Mouse (Mus musculus) hindbrain, embryonic 16.5 days (tissue): ENCODE data around the gene Lmo3. TPM values are rescaled to one million over a fixed set of nuclear protein-coding genes. Genes with fewer than 3 reads are reported as not detected.

Experiments used
- ATAC-seq: fragments of 200-750 bp; cut with Nextera tagmentation; 2 replicates; pipeline ENCODE4 v1.8.0; 2017; ENCODE audit warnings: moderate TSS enrichment, moderate library complexity
- H3K27ac ChIP-seq: fragments of 300-500 bp; sonication (generic); 2 replicates; pipeline ENCODE4 v1.5.1; 2014; ENCODE audit warnings: low read depth, mild to moderate bottlenecking, control low read depth, low read length, moderate library complexity
- H3K27me3 ChIP-seq: fragments of 300-500 bp; sonication (generic); replicated peaks from 2 replicates; pipeline ENCODE4 v1.6.1; 2014; ENCODE audit warnings: low read length; ENCODE audit not compliant: control insufficient read depth, insufficient read depth
- H3K36me3 ChIP-seq: fragments of 300-500 bp; sonication (generic); 2 replicates; pipeline ENCODE4 v1.6.1; 2014; ENCODE audit warnings: mild to moderate bottlenecking, low read length, moderate library complexity, mixed read lengths; ENCODE audit not compliant: control insufficient read depth, insufficient read depth
- H3K4me1 ChIP-seq: fragments of 300-500 bp; sonication (generic); 2 replicates; pipeline ENCODE4 v1.6.1; 2014; ENCODE audit warnings: low read depth, low read length; ENCODE audit not compliant: control insufficient read depth, insufficient read depth
- H3K4me2 ChIP-seq: fragments of 300-500 bp; sonication (generic); 2 replicates; pipeline ENCODE4 v1.6.1; 2014; ENCODE audit warnings: mild to moderate bottlenecking, low read length, control low read depth, moderate library complexity
- H3K4me3 ChIP-seq: fragments of 300-500 bp; sonication (generic); 2 replicates; pipeline ENCODE4 v1.5.1; 2014; ENCODE audit warnings: mild to moderate bottlenecking, low read length, control low read depth, moderate library complexity
- H3K9ac ChIP-seq: fragments of 300-500 bp; sonication (generic); 2 replicates; pipeline ENCODE4 v1.6.1; 2014; ENCODE audit warnings: low read depth, mild to moderate bottlenecking, control low read depth, low read length, moderate library complexity
- H3K9me3 ChIP-seq: fragments of 300-500 bp; sonication (generic); 2 replicates; pipeline ENCODE4 v1.6.1; 2014; ENCODE audit warnings: mild to moderate bottlenecking, low read length, moderate library complexity; ENCODE audit not compliant: control insufficient read depth
- WGBS: fragments of 180-500 bp; shearing (Covaris S2); extraction: QIAGEN DNeasy Blood & Tissue Kit; methylation state at CpG from one replicate; pipeline ENCODE4 v1.1.7; 2014; 5-methylcytosine and 5-hydroxymethylcytosine counted together
- polyA plus RNA-seq: library from polyadenylated mRNA; unstranded; fragments of >200 nt; fragmentation: Nextera tagmentation; extraction: Ambion mirVana; gene quantifications from 2 replicates; pipeline ENCODE4 v1.2.1, GENCODE M21; 2015

The Lmo3 gene
- polyA plus RNA-seq, 1 experiment from 2014 or later, result 89.5 TPM

- no peak overlapping the region for H3K9ac ChIP-seq
- 0 out of 2 replicates have a peak, but pooled peaks cover 2% of the 10 kb centered on the region for H3K4me1 ChIP-seq
- H3K4me2 ChIP-seq, result no peak overlapping the region
- H3K4me3 ChIP-seq, result no peak overlapping the region
- no peaks in the 10 kb centered on the region for H3K36me3 ChIP-seq
- no peaks in the 10 kb centered on the region; the same call in 1 of the 2 replicates for H3K27me3 ChIP-seq
- no peaks in the 10 kb centered on the region for H3K9me3 ChIP-seq
- no peak overlapping the region for H3K27ac ChIP-seq
- no peak for ATAC-seq
- 12% methylated on average over 6 of the region's 6 CpGs for WGBS
Measured at GRCm38 (mm10) chr6:138427394-138427793, 154.4 kb downstream of the Lmo3 start.

- Histone ChIP-seq H3K27me3 (no peaks in the 10 kb centered on the region; the same call in 1 of the 2 replicates), H3K9me3 (no peaks in the 10 kb centered on the region), H3K4me1 (0 out of 2 replicates have a peak, but pooled peaks cover 2% of the 10 kb centered on the region), H3K4me2 (no peak overlapping the region), H3K9ac (no peak overlapping the region), H3K4me3 (no peak overlapping the region), H3K27ac (no peak overlapping the region), H3K36me3 (no peaks in the 10 kb centered on the region)
- no peak for ATAC-seq
- 27% methylated on average over 3 of the region's 3 CpGs for WGBS
Measured at GRCm38 (mm10) chr6:138426894-138427293, 154.9 kb downstream of the Lmo3 start.

GRCm38 (mm10) chr6:138424514-138425225, 157.1 kb downstream of the Lmo3 start:
- no peak for ATAC-seq
- Histone ChIP-seq H3K4me2 (peak overlapping the region; percentile 14; the same call in 1 of the 2 replicates), H3K9me3 (no peaks in the 10 kb centered on the region), H3K4me3 (no peak overlapping the region), H3K4me1 (peaks cover 14% of the 10 kb centered on the region), H3K36me3 (no peaks in the 10 kb centered on the region), H3K9ac (no peak overlapping the region), H3K27me3 (no peaks in the 10 kb centered on the region; the same call in 1 of the 2 replicates), H3K27ac (no peak overlapping the region)
- 49% methylated on average over 9 of the region's 9 CpGs for WGBS

GRCm38 (mm10) chr6:138422671-138423321, 159.0 kb downstream of the Lmo3 start:
- WGBS, result under 1% methylated on average over 16 of the region's 16 CpGs
- no peaks in the 10 kb centered on the region for H3K36me3 ChIP-seq
- peaks cover 14% of the 10 kb centered on the region for H3K4me1 ChIP-seq
- H3K9me3 ChIP-seq, result no peaks in the 10 kb centered on the region
- no peaks in the 10 kb centered on the region; the same call in 1 of the 2 replicates for H3K27me3 ChIP-seq
- H3K4me2 ChIP-seq, result peak overlapping the region; percentile 82
- peak overlapping the region; percentile 59 for H3K9ac ChIP-seq
- peak overlapping the region; percentile 45 for H3K27ac ChIP-seq
- peak overlapping the region; percentile 56 for H3K4me3 ChIP-seq
- peak; percentile 48 for ATAC-seq

GRCm38 (mm10) chr6:138421931-138422531, 159.7 kb downstream of the Lmo3 start:
- ATAC-seq, result peak; percentile 37

GRCm38 (mm10) chr6:138421191-138421613, 160.6 kb downstream of the Lmo3 start:
- WGBS, result 2% methylated on average over 14 of the region's 14 CpGs
- Histone ChIP-seq H3K4me2 (peak overlapping the region; percentile 82), H3K9ac (peak overlapping the region; percentile 66), H3K36me3 (no peaks in the 10 kb centered on the region), H3K27me3 (no peaks in the 10 kb centered on the region), H3K4me3 (peak overlapping the region; percentile 56), H3K27ac (peak overlapping the region; percentile 85), H3K4me1 (peaks cover 12% of the 10 kb centered on the region), H3K9me3 (no peaks in the 10 kb centered on the region)
- ATAC-seq, result peak; percentile 18; the same call in 1 of the 2 replicates

More at GRCm38 (mm10) chr6:138421931-138422531, 159.7 kb downstream of the Lmo3 start:
- H3K36me3 ChIP-seq, result no peaks in the 10 kb centered on the region
- WGBS, result 1% methylated on average over 24 of the region's 24 CpGs
- peak overlapping the region; percentile 59 for H3K9ac ChIP-seq
- peak overlapping the region; percentile 56 for H3K4me3 ChIP-seq
- H3K27me3 ChIP-seq, result no peaks in the 10 kb centered on the region; the same call in 1 of the 2 replicates
- peak overlapping the region; percentile 82 for H3K4me2 ChIP-seq
- H3K27ac ChIP-seq, result peak overlapping the region; percentile 85
- no peaks in the 10 kb centered on the region for H3K9me3 ChIP-seq
- H3K4me1 ChIP-seq, result peaks cover 14% of the 10 kb centered on the region

GRCm38 (mm10) chr6:138420536-138420891, 161.3 kb downstream of the Lmo3 start:
- peaks cover 12% of the 10 kb centered on the region for H3K4me1 ChIP-seq
- H3K27ac ChIP-seq, result peak overlapping the region; percentile 85
- H3K4me3 ChIP-seq, result peak overlapping the region; percentile 56
- H3K9ac ChIP-seq, result peak overlapping the region; percentile 45
- peak overlapping the region; percentile 82 for H3K4me2 ChIP-seq
- no peaks in the 10 kb centered on the region for H3K36me3 ChIP-seq
- no peaks in the 10 kb centered on the region for H3K27me3 ChIP-seq
- no peaks in the 10 kb centered on the region for H3K9me3 ChIP-seq
- 2% methylated on average over 3 of the region's 3 CpGs for whole genome bisulfite sequencing
- peak; percentile 62 for ATAC-seq

GRCm38 (mm10) chr6:138419871-138420535, 161.8 kb downstream of the Lmo3 start:
- Histone ChIP-seq H3K4me3 (peak overlapping the region; percentile 56), H3K4me2 (peak overlapping the region; percentile 82), H3K27me3 (no peaks in the 10 kb centered on the region), H3K9ac (peak overlapping the region; percentile 45), H3K4me1 (peaks cover 12% of the 10 kb centered on the region), H3K36me3 (no peaks in the 10 kb centered on the region), H3K27ac (peak overlapping the region; percentile 85), H3K9me3 (no peaks in the 10 kb centered on the region)
- ATAC-seq, result 0 out of 2 replicates have a peak, but pooled peaks have one; percentile 25
- WGBS, result 10% methylated on average over 8 of the region's 8 CpGs
